Mouse (Mus musculus): ENCODE data around the gene Hoxa10.

DNA sequence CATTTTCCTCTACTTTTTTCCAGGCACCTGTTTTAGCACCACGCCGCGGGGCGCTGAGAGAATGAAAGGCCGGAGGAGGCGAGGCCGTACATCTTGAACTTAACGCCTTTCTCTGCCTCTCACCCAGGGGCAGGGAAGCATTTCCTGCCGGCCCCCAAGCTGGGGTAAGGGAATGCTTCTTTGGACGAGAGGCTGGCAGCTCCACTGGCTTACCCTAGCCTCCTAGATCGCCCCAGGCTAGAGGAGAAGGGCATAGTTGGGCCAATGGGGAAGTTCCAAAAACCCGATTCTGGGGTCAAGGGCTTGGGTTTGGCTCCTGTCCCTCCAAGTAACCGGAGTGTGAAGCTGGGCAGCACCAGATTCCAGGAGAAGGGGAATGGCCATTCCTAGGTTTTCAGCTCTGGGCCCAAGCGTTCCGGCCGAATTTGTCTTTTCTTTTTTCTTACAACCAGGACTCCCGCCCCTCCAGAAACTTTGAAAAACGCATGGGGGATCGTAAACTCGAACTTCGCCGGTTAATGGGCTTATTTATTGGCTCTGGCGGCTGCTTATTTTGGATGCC is 7.6 kb downstream of the Hoxa10 start:
- TF ChIP-seq POLR2A (IDR thresholded peaks at IDR 0.05; ENCODE audit: insufficient read length, low read depth): no peak
- TF ChIP-seq MYOD1 (IDR thresholded peaks at IDR 0.05; ENCODE audit: control insufficient read depth in 1 of 3, insufficient read length in 2 of 3, low read depth in 2 of 3): no peak
- TF ChIP-seq MYOG (IDR thresholded peaks at IDR 0.05; ENCODE audit: control insufficient read depth in 1 of 3, insufficient read depth in 1 of 3, insufficient read length in 2 of 3, low read depth in 2 of 3): no peak
- TF ChIP-seq CEBPB (IDR thresholded peaks at IDR 0.05; ENCODE audit: insufficient read depth, poor library complexity, severe bottlenecking): no peak
- TF ChIP-seq POLR2AphosphoS2 (IDR thresholded peaks at IDR 0.05; ENCODE audit: insufficient read length, low read depth): no peak
- no peak for TF ChIP-seq TCF3 (IDR thresholded peaks at IDR 0.05; ENCODE audit: insufficient read length, low read depth)
- TF ChIP-seq MAX (IDR thresholded peaks at IDR 0.05; ENCODE audit: low read depth): no peak
- TF ChIP-seq REST (IDR thresholded peaks at IDR 0.05; ENCODE audit: insufficient read depth, insufficient read length): no peak
- no peak for TF ChIP-seq SRF (IDR thresholded peaks at IDR 0.05; ENCODE audit: control insufficient read depth, insufficient read length, low read depth)
